Mouse (Mus musculus) forebrain, embryonic 15.5 days (tissue): ENCODE measurements around the gene Mrpl10. TPM values are rescaled to one million over a fixed set of nuclear protein-coding genes. Genes with fewer than 3 reads are reported as not detected.

Experiments used
- ATAC-seq: fragments of 200-750 bp; cut with Nextera tagmentation; replicated peaks from 2 replicates; pipeline ENCODE4 v1.8.0; 2017; ENCODE audit warnings: mild to moderate bottlenecking, moderate TSS enrichment, moderate library complexity
- H3K27ac ChIP-seq: fragments of 300-500 bp; sonication (generic); replicated peaks from 2 replicates; pipeline ENCODE4 v1.5.1; 2015; ENCODE audit warnings: mild to moderate bottlenecking, inconsistent platforms
- H3K27me3 ChIP-seq: fragments of 300-500 bp; sonication (generic); 2 replicates; pipeline ENCODE4 v1.6.1; 2015; ENCODE audit warnings: inconsistent platforms
- H3K36me3 ChIP-seq: fragments of 300-500 bp; sonication (generic); 2 replicates; pipeline ENCODE4 v1.6.1; 2015; ENCODE audit warnings: mild to moderate bottlenecking, inconsistent platforms
- H3K4me1 ChIP-seq: fragments of 300-500 bp; sonication (generic); 2 replicates; pipeline ENCODE4 v1.6.1; 2015; ENCODE audit warnings: inconsistent platforms
- H3K4me2 ChIP-seq: fragments of 300-500 bp; sonication (generic); replicated peaks from 2 replicates; pipeline ENCODE4 v1.6.1; 2015; ENCODE audit warnings: mild to moderate bottlenecking, inconsistent platforms
- H3K4me3 ChIP-seq: fragments of 300-500 bp; sonication (generic); 2 replicates; pipeline ENCODE4 v1.5.1; 2015; ENCODE audit warnings: mild to moderate bottlenecking, inconsistent platforms
- H3K9ac ChIP-seq: fragments of 300-500 bp; sonication (generic); replicated peaks from 2 replicates; pipeline ENCODE4 v1.6.1; 2015; ENCODE audit warnings: mild to moderate bottlenecking, inconsistent platforms
- H3K9me3 ChIP-seq: fragments of 300-500 bp; sonication (generic); 2 replicates; pipeline ENCODE4 v1.6.1; 2016; ENCODE audit warnings: inconsistent platforms
- whole genome bisulfite sequencing: fragments of 180-500 bp; shearing (Covaris S2); methylation state at CpG from one replicate; pipeline ENCODE4 v1.1.7; 2015; ENCODE audit warnings: mixed read lengths; 5-methylcytosine and 5-hydroxymethylcytosine counted together
- polyA plus RNA-seq: library from polyadenylated mRNA; unstranded; fragments of >200 nt; fragmentation: Nextera tagmentation; extraction: Ambion mirVana; gene quantifications from 2 replicates; pipeline ENCODE4 v1.2.1, GENCODE M21; 2015

Mrpl10 gene
- polyA plus RNA-seq, 1 experiment from 2014 or later = 57.0 TPM

DNA sequence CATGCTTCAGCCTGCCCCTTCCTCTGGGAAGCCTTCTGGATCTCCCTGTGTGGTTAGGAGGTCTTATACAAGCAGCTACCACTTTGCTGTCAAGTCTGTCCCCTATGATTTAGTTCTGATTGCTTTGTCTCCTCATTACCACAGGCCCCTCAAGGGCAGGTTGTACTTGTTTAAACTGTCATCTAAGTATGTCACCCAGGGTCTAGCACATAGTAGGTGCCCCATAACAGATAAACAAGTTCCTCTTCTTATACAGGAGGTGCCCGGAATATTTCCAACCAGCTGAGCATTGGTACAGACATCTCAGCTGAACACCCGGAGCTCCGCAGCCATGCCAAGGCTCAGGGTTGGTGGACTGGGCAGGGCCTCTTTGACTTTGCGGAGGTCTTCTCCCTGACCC lies 8.9 kb upstream of the Mrpl10 start:
- Histone ChIP-seq H3K4me3 (no peak overlapping the region), H3K4me2 (no peak overlapping the region), H3K9me3 (no peaks in the 10 kb centered on the region), H3K9ac (no peak overlapping the region), H3K27me3 (no peaks in the 10 kb centered on the region), H3K4me1 (peaks cover 16% of the 10 kb centered on the region), H3K27ac (no peak overlapping the region), H3K36me3 (no peaks in the 10 kb centered on the region)
- WGBS = 95% methylated on average over 4 of the region's 4 CpGs
- no peak for ATAC-seq

DNA sequence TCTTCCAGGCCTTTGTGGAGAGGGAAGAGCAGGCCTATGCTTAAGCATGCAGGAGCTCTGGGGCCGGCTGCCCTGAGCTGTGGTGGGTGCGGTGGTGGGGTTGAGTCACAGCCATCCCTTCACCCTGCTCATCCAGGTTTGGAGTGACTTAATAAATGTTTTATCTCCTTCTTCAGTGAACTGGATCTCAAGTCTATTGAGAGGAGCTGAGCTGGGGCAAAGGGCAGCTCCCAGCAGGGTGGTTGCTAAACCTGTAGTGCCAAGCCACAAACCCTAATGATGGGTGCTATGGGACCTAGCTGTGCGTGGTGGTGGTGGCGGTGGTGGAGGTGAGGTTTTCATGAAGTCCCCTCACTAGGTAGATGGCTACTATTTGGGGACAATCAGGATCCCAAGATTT lies 7.6 kb upstream of the Mrpl10 start:
- Histone ChIP-seq H3K9me3 (no peaks in the 10 kb centered on the region), H3K4me2 (no peak overlapping the region), H3K36me3 (no peaks in the 10 kb centered on the region), H3K27ac (no peak overlapping the region), H3K4me3 (no peak overlapping the region), H3K4me1 (peaks cover 16% of the 10 kb centered on the region), H3K9ac (no peak overlapping the region), H3K27me3 (no peaks in the 10 kb centered on the region)
- ATAC-seq = no peak
- WGBS = 94% methylated on average over 4 of the region's 4 CpGs

DNA sequence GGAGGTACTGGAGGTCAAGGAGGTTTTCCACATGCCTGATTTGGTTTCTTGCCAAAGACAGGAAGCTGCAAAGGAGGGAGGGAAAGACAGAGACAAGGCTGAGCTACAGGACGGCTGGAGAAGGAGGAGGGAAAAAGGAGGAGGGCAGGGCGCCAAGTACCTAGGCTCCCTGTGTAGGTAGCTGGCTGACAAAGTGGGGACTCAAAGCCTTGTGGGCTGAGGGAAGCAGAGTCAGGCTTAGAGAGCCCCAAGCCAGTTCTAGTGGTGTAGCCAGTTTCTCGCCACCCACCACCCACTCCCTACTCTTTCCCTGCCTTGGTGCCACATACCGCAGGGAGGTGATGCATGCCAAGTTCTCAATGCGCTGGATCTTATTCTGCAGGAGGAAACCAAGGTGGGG lies 5.2 kb upstream of the Mrpl10 start:
- H3K9ac ChIP-seq = no peak overlapping the region
- H3K4me2 ChIP-seq = no peak overlapping the region
- H3K4me1 ChIP-seq = 0 out of 2 replicates have a peak, but pooled peaks cover 5% of the 10 kb centered on the region
- no peak overlapping the region for H3K27ac ChIP-seq
- no peaks in the 10 kb centered on the region for H3K36me3 ChIP-seq
- no peaks in the 10 kb centered on the region for H3K27me3 ChIP-seq
- no peaks in the 10 kb centered on the region for H3K9me3 ChIP-seq
- WGBS = 85% methylated on average over 5 of the region's 5 CpGs
- no peak for ATAC-seq
- no peak overlapping the region for H3K4me3 ChIP-seq

DNA sequence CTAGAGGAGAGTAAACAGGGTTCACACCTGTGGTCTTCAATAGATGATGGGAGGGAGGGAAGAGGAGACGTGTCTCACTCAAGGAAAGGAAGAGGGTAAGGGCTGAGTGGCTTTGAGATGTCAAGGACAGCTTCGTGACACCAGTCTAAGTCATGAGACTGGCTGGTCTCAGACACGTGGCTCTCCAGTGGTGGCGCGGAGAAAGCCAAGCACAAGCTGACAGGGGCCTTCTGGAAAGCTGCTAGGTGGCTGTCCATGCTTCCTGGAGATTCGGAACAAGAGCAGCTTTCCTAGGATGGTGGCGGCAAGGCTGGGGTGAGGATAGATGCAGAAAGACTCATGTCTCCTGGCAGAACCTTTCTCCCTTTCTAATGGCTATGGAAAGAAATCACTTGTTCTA lies 2.5 kb upstream of the Mrpl10 start:
- Histone ChIP-seq H3K4me1 (peaks cover 21% of the 10 kb centered on the region), H3K36me3 (no peaks in the 10 kb centered on the region), H3K27ac (no peak overlapping the region), H3K9ac (no peak overlapping the region), H3K4me3 (no peak overlapping the region), H3K9me3 (no peaks in the 10 kb centered on the region), H3K27me3 (no peaks in the 10 kb centered on the region), H3K4me2 (no peak overlapping the region)
- 74% methylated on average over 7 of the region's 7 CpGs for WGBS
- ATAC-seq = no peak

DNA sequence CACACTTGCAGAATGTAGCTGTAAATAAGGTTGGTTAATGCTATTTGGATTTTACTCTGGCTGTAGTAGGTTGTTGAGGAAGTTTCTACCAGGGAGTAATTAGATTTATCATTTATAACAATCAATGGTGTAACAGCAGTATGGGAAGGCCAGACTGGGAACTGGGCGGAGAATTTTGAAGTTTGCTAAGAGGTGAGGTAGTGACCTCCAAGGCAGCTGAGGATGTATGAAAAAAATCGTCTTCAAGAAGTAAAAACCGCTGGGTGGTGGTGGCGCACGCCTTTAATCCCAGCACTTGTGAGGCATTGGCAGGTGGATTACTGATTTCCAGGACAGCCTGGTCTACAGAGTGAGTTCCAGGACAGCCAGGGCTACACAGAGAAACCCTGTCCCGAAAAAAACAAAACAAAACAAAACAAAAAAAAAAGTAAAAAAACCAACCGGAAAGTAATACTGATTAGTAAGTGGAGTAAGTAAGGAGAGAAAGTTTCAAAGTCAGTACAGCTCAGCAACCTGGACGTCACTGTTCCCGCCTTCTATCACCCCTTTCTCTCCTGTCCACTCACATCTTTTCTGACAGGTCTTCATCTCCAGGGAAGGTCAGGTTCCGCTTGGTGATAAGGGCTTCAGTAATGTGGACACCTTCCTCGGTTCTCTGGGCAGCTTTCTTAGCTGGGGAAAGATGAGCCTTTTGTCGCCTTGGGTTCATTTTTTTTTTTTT lies 899 bp upstream of the Mrpl10 start:
- Histone ChIP-seq H3K9ac (peak overlapping the region; percentile 52), H3K9me3 (no peaks in the 10 kb centered on the region), H3K4me1 (peaks cover 21% of the 10 kb centered on the region), H3K36me3 (no peaks in the 10 kb centered on the region), H3K4me2 (peak overlapping the region; percentile 81), H3K4me3 (peak overlapping the region; percentile 84), H3K27me3 (no peaks in the 10 kb centered on the region), H3K27ac (0 out of 2 replicates have a peak overlapping the region, but pooled peaks have one; percentile 44)
- ATAC-seq = no peak
- WGBS = 48% methylated on average over 12 of the region's 12 CpGs

DNA sequence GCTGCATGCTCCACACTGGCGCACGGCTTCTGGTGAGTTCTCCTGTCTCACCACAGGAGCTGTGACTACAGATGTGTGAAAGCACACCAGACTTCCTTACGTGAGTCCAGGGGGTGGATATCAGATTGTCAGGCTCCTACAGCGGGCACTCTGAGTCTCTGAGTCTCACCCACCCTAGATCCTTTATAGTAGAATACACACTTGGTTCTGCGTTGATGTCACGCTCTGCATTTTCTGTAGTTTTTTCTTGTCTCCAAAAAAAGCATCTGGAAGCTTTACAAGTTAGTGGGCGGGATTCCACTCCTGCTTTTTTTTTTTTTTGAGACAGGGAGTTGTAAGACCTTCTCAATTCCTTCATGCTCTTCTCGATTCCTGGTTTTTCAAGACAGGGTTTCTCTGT lies 3.5 kb downstream of the Mrpl10 start:
- no peak overlapping the region for H3K4me3 ChIP-seq
- 95% methylated on average over 8 of the region's 8 CpGs for WGBS
- H3K9ac ChIP-seq = no peak overlapping the region
- peaks cover 3% of the 10 kb centered on the region; the same call in 1 of the 2 replicates for H3K36me3 ChIP-seq
- no peak for ATAC-seq
- H3K4me2 ChIP-seq = no peak overlapping the region
- H3K9me3 ChIP-seq = no peaks in the 10 kb centered on the region
- peaks cover 21% of the 10 kb centered on the region for H3K4me1 ChIP-seq
- no peaks in the 10 kb centered on the region for H3K27me3 ChIP-seq
- H3K27ac ChIP-seq = no peak overlapping the region

- no peak for ATAC-seq
- Histone ChIP-seq H3K9me3 (no peaks in the 10 kb centered on the region), H3K4me3 (no peak overlapping the region), H3K27me3 (no peaks in the 10 kb centered on the region), H3K27ac (no peak overlapping the region), H3K4me2 (no peak overlapping the region), H3K9ac (no peak overlapping the region), H3K4me1 (peaks cover 26% of the 10 kb centered on the region), H3K36me3 (peaks cover 3% of the 10 kb centered on the region; the same call in 1 of the 2 replicates)
- WGBS = 84% methylated on average over 7 of the region's 7 CpGs
Measured at GRCm38 (mm10) chr11:97045861-97046260, 4.5 kb downstream of the Mrpl10 start.

DNA sequence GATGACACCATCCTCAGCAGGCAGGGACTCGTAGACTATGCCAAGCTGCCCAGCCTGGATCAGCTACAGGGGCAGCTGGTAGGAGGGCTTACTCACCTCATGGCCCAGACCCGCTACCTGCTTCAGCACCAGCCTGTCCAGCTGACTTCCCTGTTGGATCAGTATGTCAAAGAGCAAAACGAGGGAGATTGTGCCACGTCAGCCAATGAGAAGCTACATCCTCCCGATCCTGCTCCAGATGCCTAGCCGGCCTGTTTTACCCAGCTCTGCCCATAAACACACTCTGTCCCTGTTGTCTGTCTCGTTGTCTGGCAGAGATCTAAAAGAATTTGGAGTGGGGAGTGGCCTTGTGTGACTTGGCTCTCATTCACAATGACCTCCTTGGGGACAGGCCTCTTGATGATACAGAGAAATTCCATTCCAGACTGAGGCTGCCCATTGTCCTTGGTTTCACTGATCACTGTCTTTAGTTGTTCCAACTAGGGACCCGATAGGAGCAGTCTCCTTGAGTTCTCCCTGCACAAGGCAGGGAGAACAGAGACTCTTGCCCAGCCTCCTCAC lies 6.8 kb downstream of the Mrpl10 start:
- Histone ChIP-seq H3K36me3 (peaks cover 3% of the 10 kb centered on the region; the same call in 1 of the 2 replicates), H3K4me3 (no peak overlapping the region), H3K9me3 (no peaks in the 10 kb centered on the region), H3K9ac (no peak overlapping the region), H3K4me1 (peaks cover 28% of the 10 kb centered on the region), H3K4me2 (no peak overlapping the region), H3K27ac (no peak overlapping the region), H3K27me3 (no peaks in the 10 kb centered on the region)
- WGBS = 90% methylated on average over 8 of the region's 8 CpGs
- ATAC-seq = no peak

- Histone ChIP-seq H3K9ac (no peak overlapping the region), H3K9me3 (no peaks in the 10 kb centered on the region), H3K4me2 (no peak overlapping the region), H3K4me3 (no peak overlapping the region), H3K4me1 (peaks cover 25% of the 10 kb centered on the region), H3K36me3 (peaks cover 14% of the 10 kb centered on the region), H3K27me3 (no peaks in the 10 kb centered on the region), H3K27ac (no peak overlapping the region)
- 84% methylated on average over 6 of the region's 6 CpGs for WGBS
- no peak for ATAC-seq
Measured at GRCm38 (mm10) chr11:97049492-97050085, 8.2 kb downstream of the Mrpl10 start.

GRCm38 (mm10) chr11:97050216-97050943 lies 9.0 kb downstream of the Mrpl10 start, which contains the start of gene Osbpl7:
Osbpl7 (plus strand) TSS chr11:97050628.
- H3K9me3 ChIP-seq = no peaks in the 10 kb centered on the region
- peak within 1 kb of the TSS; percentile 67 for H3K4me3 ChIP-seq
- peaks cover 25% of the 10 kb centered on the region for H3K4me1 ChIP-seq
- peak within 1 kb of the TSS; percentile 90 for H3K4me2 ChIP-seq
- H3K9ac ChIP-seq = peak within 1 kb of the TSS; percentile 85
- 7% methylated on average over 18 of the region's 18 CpGs for WGBS
- ATAC-seq = peak; percentile 89
- H3K36me3 ChIP-seq = peaks cover 22% of the 10 kb centered on the region
- H3K27me3 ChIP-seq = no peaks in the 10 kb centered on the region
- peak within 1 kb of the TSS; percentile 65 for H3K27ac ChIP-seq

GRCm38 (mm10) chr11:97050944-97051586 lies 9.7 kb downstream of the Mrpl10 start:
- H3K9ac ChIP-seq = peak overlapping the region; percentile 85
- peak overlapping the region; percentile 90 for H3K4me2 ChIP-seq
- H3K27me3 ChIP-seq = no peaks in the 10 kb centered on the region
- peaks cover 28% of the 10 kb centered on the region for H3K36me3 ChIP-seq
- WGBS = 18% methylated on average over 13 of the region's 13 CpGs
- peak overlapping the region; percentile 65 for H3K27ac ChIP-seq
- no peaks in the 10 kb centered on the region for H3K9me3 ChIP-seq
- H3K4me3 ChIP-seq = peak overlapping the region; percentile 67
- ATAC-seq = peak; percentile 17; the same call in 1 of the 2 replicates
- peaks cover 25% of the 10 kb centered on the region for H3K4me1 ChIP-seq
